Mouse (Mus musculus): ENCODE data around the gene Zfp185. TPM values are rescaled to one million over a fixed set of nuclear protein-coding genes. Genes with fewer than 3 reads are reported as not detected.

The Zfp185 gene
- polyA plus RNA-seq, 1 experiment = not detected

- no peak within 1 kb of the TSS for H3K4me3 ChIP-seq
- H3K27me3 ChIP-seq (ENCODE audit: control insufficient read depth, insufficient read depth, insufficient read length) = no peaks in the 10 kb centered on the region
- H3K79me2 ChIP-seq (ENCODE audit: control insufficient read depth, insufficient read depth) = no peaks in the 10 kb centered on the region
- no peak within 1 kb of the TSS for H3ac ChIP-seq (ENCODE audit: control insufficient read depth, insufficient read length)
- no peaks in the 10 kb centered on the region for H3K36me3 ChIP-seq (ENCODE audit: control insufficient read depth, insufficient read depth)
- TF ChIP-seq POLR2AphosphoS2 (IDR thresholded peaks at IDR 0.05; ENCODE audit: insufficient read length, low read depth) (no peak), CEBPB (IDR thresholded peaks at IDR 0.05; ENCODE audit: insufficient read depth, poor library complexity, severe bottlenecking) (no peak), MYOG (IDR thresholded peaks at IDR 0.05; ENCODE audit: control insufficient read depth in 1 of 3, insufficient read depth in 1 of 3, insufficient read length in 2 of 3, low read depth in 2 of 3) (no peak), E2F4 (IDR thresholded peaks at IDR 0.05; ENCODE audit: insufficient read depth) (no peak), POLR2A (IDR thresholded peaks at IDR 0.05; ENCODE audit: insufficient read length, low read depth) (no peak), REST (IDR thresholded peaks at IDR 0.05; ENCODE audit: insufficient read depth, insufficient read length) (no peak), MYOD1 (IDR thresholded peaks at IDR 0.05; ENCODE audit: control insufficient read depth in 1 of 3, insufficient read length in 2 of 3, low read depth in 2 of 3) (no peak), MAX (IDR thresholded peaks at IDR 0.05; ENCODE audit: low read depth) (no peak), TCF12 (IDR thresholded peaks at IDR 0.05; ENCODE audit: insufficient read depth, poor library complexity, severe bottlenecking) (no peak), SRF (IDR thresholded peaks at IDR 0.05; ENCODE audit: control insufficient read depth, insufficient read length, low read depth) (no peak), USF1 (IDR thresholded peaks at IDR 0.05; ENCODE audit: low read depth) (no peak), TCF3 (IDR thresholded peaks at IDR 0.05; ENCODE audit: insufficient read length, low read depth) (no peak)
- no peak within 1 kb of the TSS for H3K4me2 ChIP-seq (ENCODE audit: low read depth)
Measured at GRCm38 (mm10) chrX:73037003-73037402, 49.9 kb downstream of the Zfp185 start, which contains the start of gene Pnma5. Pnma5 (minus strand) TSS chrX:73037103.

GRCm38 (mm10) chrX:73038831-73039230 is 51.7 kb downstream of the Zfp185 start:
- no peaks in the 10 kb centered on the region for H3K27me3 ChIP-seq (ENCODE audit: control insufficient read depth, insufficient read depth, insufficient read length)
- H3K4me3 ChIP-seq = no peak overlapping the region
- TF ChIP-seq TCF12 (IDR thresholded peaks at IDR 0.05; ENCODE audit: insufficient read depth, poor library complexity, severe bottlenecking) (no peak), POLR2A (IDR thresholded peaks at IDR 0.05; ENCODE audit: insufficient read length, low read depth) (no peak), USF1 (IDR thresholded peaks at IDR 0.05; ENCODE audit: low read depth) (no peak), POLR2AphosphoS2 (IDR thresholded peaks at IDR 0.05; ENCODE audit: insufficient read length, low read depth) (no peak), MYOD1 (IDR thresholded peaks at IDR 0.05; ENCODE audit: control insufficient read depth in 1 of 3, insufficient read length in 2 of 3, low read depth in 2 of 3) (no peak), MAX (IDR thresholded peaks at IDR 0.05; ENCODE audit: low read depth) (no peak), TCF3 (IDR thresholded peaks at IDR 0.05; ENCODE audit: insufficient read length, low read depth) (no peak), SRF (IDR thresholded peaks at IDR 0.05; ENCODE audit: control insufficient read depth, insufficient read length, low read depth) (no peak), REST (IDR thresholded peaks at IDR 0.05; ENCODE audit: insufficient read depth, insufficient read length) (no peak), CEBPB (IDR thresholded peaks at IDR 0.05; ENCODE audit: insufficient read depth, poor library complexity, severe bottlenecking) (no peak), MYOG (IDR thresholded peaks at IDR 0.05; ENCODE audit: control insufficient read depth in 1 of 3, insufficient read depth in 1 of 3, insufficient read length in 2 of 3, low read depth in 2 of 3) (no peak), E2F4 (IDR thresholded peaks at IDR 0.05; ENCODE audit: insufficient read depth) (no peak)
- H3K36me3 ChIP-seq (ENCODE audit: control insufficient read depth, insufficient read depth) = no peaks in the 10 kb centered on the region
- no peak overlapping the region for H3ac ChIP-seq (ENCODE audit: control insufficient read depth, insufficient read length)
- no peaks in the 10 kb centered on the region for H3K79me2 ChIP-seq (ENCODE audit: control insufficient read depth, insufficient read depth)
- no peak overlapping the region for H3K4me2 ChIP-seq (ENCODE audit: low read depth)

- H3K36me3 ChIP-seq (ENCODE audit: control insufficient read depth, insufficient read depth) = no peaks in the 10 kb centered on the region
- no peaks in the 10 kb centered on the region for H3K79me2 ChIP-seq (ENCODE audit: control insufficient read depth, insufficient read depth)
- H3K4me3 ChIP-seq = no peak overlapping the region
- H3K27me3 ChIP-seq (ENCODE audit: control insufficient read depth, insufficient read depth, insufficient read length) = no peaks in the 10 kb centered on the region
- H3K4me2 ChIP-seq (ENCODE audit: low read depth) = no peak overlapping the region
- H3ac ChIP-seq (ENCODE audit: control insufficient read depth, insufficient read length) = no peak overlapping the region
- TF ChIP-seq SRF (IDR thresholded peaks at IDR 0.05; ENCODE audit: control insufficient read depth, insufficient read length, low read depth) (no peak), MYOG (IDR thresholded peaks at IDR 0.05; ENCODE audit: control insufficient read depth in 1 of 3, insufficient read depth in 1 of 3, insufficient read length in 2 of 3, low read depth in 2 of 3) (no peak), USF1 (IDR thresholded peaks at IDR 0.05; ENCODE audit: low read depth) (no peak), REST (IDR thresholded peaks at IDR 0.05; ENCODE audit: insufficient read depth, insufficient read length) (no peak), MAX (IDR thresholded peaks at IDR 0.05; ENCODE audit: low read depth) (no peak), POLR2AphosphoS2 (IDR thresholded peaks at IDR 0.05; ENCODE audit: insufficient read length, low read depth) (no peak), MYOD1 (IDR thresholded peaks at IDR 0.05; ENCODE audit: control insufficient read depth in 1 of 3, insufficient read length in 2 of 3, low read depth in 2 of 3) (no peak), CEBPB (IDR thresholded peaks at IDR 0.05; ENCODE audit: insufficient read depth, poor library complexity, severe bottlenecking) (no peak)
Measured at GRCm38 (mm10) chrX:73039666-73040065, 52.5 kb downstream of the Zfp185 start.

- no peaks in the 10 kb centered on the region for H3K79me2 ChIP-seq (ENCODE audit: control insufficient read depth, insufficient read depth)
- H3ac ChIP-seq (ENCODE audit: control insufficient read depth, insufficient read length) = no peak overlapping the region
- peak overlapping the region; percentile 22 for H3K4me2 ChIP-seq (ENCODE audit: low read depth)
- no peaks in the 10 kb centered on the region for H3K36me3 ChIP-seq (ENCODE audit: control insufficient read depth, insufficient read depth)
- H3K27me3 ChIP-seq (ENCODE audit: control insufficient read depth, insufficient read depth, insufficient read length) = no peaks in the 10 kb centered on the region
- H3K4me3 ChIP-seq = no peak overlapping the region
- no peak for TF ChIP-seq USF1 (IDR thresholded peaks at IDR 0.05; ENCODE audit: low read depth)
- no peak for TF ChIP-seq POLR2AphosphoS2 (IDR thresholded peaks at IDR 0.05; ENCODE audit: insufficient read length, low read depth)
- no peak for TF ChIP-seq CEBPB (IDR thresholded peaks at IDR 0.05; ENCODE audit: insufficient read depth, poor library complexity, severe bottlenecking)
- no peak for TF ChIP-seq MYOD1 (IDR thresholded peaks at IDR 0.05; ENCODE audit: control insufficient read depth in 1 of 3, insufficient read length in 2 of 3, low read depth in 2 of 3)
- TF ChIP-seq REST (IDR thresholded peaks at IDR 0.05; ENCODE audit: insufficient read depth, insufficient read length) = no peak
- no peak for TF ChIP-seq POLR2A (IDR thresholded peaks at IDR 0.05; ENCODE audit: insufficient read length, low read depth)
- TF ChIP-seq TCF3 (IDR thresholded peaks at IDR 0.05; ENCODE audit: insufficient read length, low read depth) = no peak
- no peak for TF ChIP-seq TCF12 (IDR thresholded peaks at IDR 0.05; ENCODE audit: insufficient read depth, poor library complexity, severe bottlenecking)
- TF ChIP-seq SRF (IDR thresholded peaks at IDR 0.05; ENCODE audit: control insufficient read depth, insufficient read length, low read depth) = no peak
- TF ChIP-seq MAX (IDR thresholded peaks at IDR 0.05; ENCODE audit: low read depth) = no peak
- TF ChIP-seq E2F4 (IDR thresholded peaks at IDR 0.05; ENCODE audit: insufficient read depth) = no peak
- TF ChIP-seq MYOG (IDR thresholded peaks at IDR 0.05; ENCODE audit: control insufficient read depth in 1 of 3, insufficient read depth in 1 of 3, insufficient read length in 2 of 3, low read depth in 2 of 3) = no peak
Measured at GRCm38 (mm10) chrX:73053860-73054563, 66.9 kb downstream of the Zfp185 start.

Data from myocyte (in vitro differentiated cells).